In the genomic region with DNA sequence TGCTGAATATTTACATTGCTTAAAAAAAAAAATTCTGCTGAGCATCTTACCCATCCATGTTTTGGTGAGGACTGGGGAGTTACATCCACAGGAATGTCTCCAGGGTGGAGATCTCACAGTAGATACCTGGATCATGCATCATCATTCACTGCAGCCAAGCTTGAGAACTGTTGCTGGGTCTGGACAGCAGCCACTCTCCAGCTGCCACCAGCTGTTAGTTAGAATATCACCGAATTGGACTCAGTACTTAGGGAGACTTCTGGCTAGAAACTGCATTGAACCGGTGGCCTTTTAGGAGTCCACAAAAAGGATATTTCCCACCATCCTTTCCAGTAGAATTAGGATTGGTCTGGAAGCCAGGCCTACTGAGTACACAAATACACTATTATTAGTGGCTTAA, we compare ENCODE assay signal across 14 mouse cellular contexts. TPM values are rescaled to one million over a fixed set of nuclear protein-coding genes. Genes with fewer than 3 reads are reported as not detected.
"Had no signal": no experiment of that assay in that cellular context is flagged by ENCODE, and none has a peak within 500 bp of the region (broad histone marks: within the 10 kb centered on the region; RNA-seq: fewer than 3 reads in every experiment).

No protein-coding gene starts in this region.

- DNase-seq: kidney, adult 8-10 months; lung, embryonic 14.5 days; lung, postnatal 36 days; right cerebral cortex, adult 18-20 months; right cerebral cortex, postnatal 25 days; thymus, postnatal 36 days had no signal

- H3K4me3 ChIP-seq: left cerebral cortex, adult 2 months; limb, embryonic 10.5 days; liver, embryonic 15.5 days; midbrain, embryonic 13.5 days had no signal

- H3K27ac ChIP-seq: kidney, postnatal 0 days; left cerebral cortex, adult 2 months; limb, embryonic 10.5 days; liver, embryonic 15.5 days; midbrain, embryonic 13.5 days had no signal

- H3K4me2 ChIP-seq: liver, embryonic 11.5 days; liver, embryonic 15.5 days; lung, embryonic 14.5 days; midbrain, embryonic 13.5 days had no signal

- ATAC-seq: midbrain, embryonic 13.5 days had no signal

- H3K9me3 ChIP-seq: limb, embryonic 10.5 days; liver, embryonic 15.5 days; midbrain, embryonic 13.5 days had no signal

- H3K27me3 ChIP-seq: liver, embryonic 15.5 days; midbrain, embryonic 13.5 days had no signal

- H3K9ac ChIP-seq: liver, embryonic 15.5 days; lung, embryonic 14.5 days; midbrain, embryonic 13.5 days had no signal

- H3K36me3 ChIP-seq: liver, embryonic 15.5 days had no signal

RNA-seq across cellular contexts. Expression of gene Gm3854, which starts 14.6 kb away (rescaled TPM):
- polyA plus RNA-seq: small intestine, adult 2 months had no signal

RNA-seq across cellular contexts. Expression of gene Smim17, which starts 40.4 kb away (rescaled TPM):
- total RNA-seq: megakaryocyte progenitor cell, adult 5-6 weeks had no signal
- polyA plus RNA-seq: kidney, postnatal 0 days; liver, embryonic 15.5 days; small intestine, adult 2 months had no signal
